Mouse (Mus musculus): ENCODE measurements around the gene Adap1. TPM values are rescaled to one million over a fixed set of nuclear protein-coding genes. Genes with fewer than 3 reads are reported as not detected.

Adap1 gene
- polyA plus RNA-seq, 1 experiment from 2014 or later, result 2.6 TPM

DNA sequence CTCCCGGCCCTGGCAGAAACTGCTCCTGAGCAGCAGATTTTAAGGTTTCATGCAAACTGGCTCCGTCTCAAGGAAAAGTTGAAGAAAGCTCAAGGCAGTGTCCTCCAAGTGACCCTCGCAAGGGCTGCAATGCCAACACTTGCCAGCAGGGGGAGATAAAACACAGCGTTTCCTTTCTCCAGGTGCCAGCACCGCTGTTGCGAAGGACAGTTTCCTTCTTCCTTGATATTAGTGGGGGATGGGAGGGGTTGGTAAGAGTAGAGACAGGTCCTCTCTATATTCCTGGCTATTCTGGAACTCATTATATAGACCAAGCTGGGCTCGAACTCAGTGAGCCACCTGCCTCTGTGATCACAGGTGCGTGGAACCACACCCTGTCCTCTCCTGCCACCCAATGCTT is 6.3 kb upstream of the Adap1 start:
- no peak overlapping the region for H3K4me3 ChIP-seq (replicated peaks; ENCODE audit: low read length)
- peak; percentile 12; the same call in 1 of the 2 replicates for ATAC-seq (ENCODE audit: insufficient read depth, low FRiP score)
- peak overlapping the region; percentile 92 for H3K27ac ChIP-seq (ENCODE audit: low read length)
- H3K27me3 ChIP-seq (ENCODE audit: control insufficient read depth, insufficient read depth, low read length), result no peaks in the 10 kb centered on the region
- H3K9ac ChIP-seq (ENCODE audit: low read length), result no peak overlapping the region
- 16% methylated on average over 8 of the region's 8 CpGs for WGBS
- H3K36me3 ChIP-seq (ENCODE audit: control insufficient read depth, insufficient read depth, low read length), result 0 out of 2 replicates have a peak, but pooled peaks cover 4% of the 10 kb centered on the region
- no peak overlapping the region for H3K4me2 ChIP-seq (ENCODE audit: low read depth, low read length)
- H3K4me1 ChIP-seq (ENCODE audit: control insufficient read depth, insufficient read depth, low read length), result peaks cover 4% of the 10 kb centered on the region; the same call in 1 of the 2 replicates
- no peaks in the 10 kb centered on the region for H3K9me3 ChIP-seq (replicated peaks; ENCODE audit: control insufficient read depth, low read length)

DNA sequence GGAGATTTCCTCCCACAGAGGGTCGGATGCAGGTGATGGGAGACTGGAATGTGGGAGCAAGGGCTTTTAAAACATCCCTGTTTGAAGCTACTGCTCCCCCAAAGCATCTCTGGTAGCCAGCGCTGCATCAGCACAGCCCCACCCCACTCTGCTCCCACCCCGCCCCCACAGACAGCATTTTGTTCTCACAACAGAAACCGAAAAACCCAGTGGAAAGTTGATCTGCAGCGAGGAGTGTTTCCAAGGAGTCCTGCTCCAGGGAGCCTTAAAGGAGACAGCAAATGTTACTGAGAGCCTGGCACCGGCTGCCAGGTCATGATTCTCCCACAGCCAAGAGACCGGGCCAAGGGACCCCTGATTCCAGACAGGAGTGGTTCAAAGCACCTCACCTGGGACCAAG is 5.3 kb upstream of the Adap1 start:
- H3K27me3 ChIP-seq (ENCODE audit: control insufficient read depth, insufficient read depth, low read length), result peaks cover 3% of the 10 kb centered on the region
- WGBS, result 62% methylated on average over 7 of the region's 7 CpGs
- H3K36me3 ChIP-seq (ENCODE audit: control insufficient read depth, insufficient read depth, low read length), result 0 out of 2 replicates have a peak, but pooled peaks cover 2% of the 10 kb centered on the region
- no peak overlapping the region for H3K9ac ChIP-seq (ENCODE audit: low read length)
- 0 out of 2 replicates have a peak overlapping the region, but pooled peaks have one; percentile 27 for H3K27ac ChIP-seq (ENCODE audit: low read length)
- peaks cover 5% of the 10 kb centered on the region for H3K4me1 ChIP-seq (ENCODE audit: control insufficient read depth, insufficient read depth, low read length)
- ATAC-seq (ENCODE audit: insufficient read depth, low FRiP score), result no peak
- no peak overlapping the region for H3K4me2 ChIP-seq (ENCODE audit: low read depth, low read length)
- H3K4me3 ChIP-seq (replicated peaks; ENCODE audit: low read length), result no peak overlapping the region
- H3K9me3 ChIP-seq (replicated peaks; ENCODE audit: control insufficient read depth, low read length), result no peaks in the 10 kb centered on the region

DNA sequence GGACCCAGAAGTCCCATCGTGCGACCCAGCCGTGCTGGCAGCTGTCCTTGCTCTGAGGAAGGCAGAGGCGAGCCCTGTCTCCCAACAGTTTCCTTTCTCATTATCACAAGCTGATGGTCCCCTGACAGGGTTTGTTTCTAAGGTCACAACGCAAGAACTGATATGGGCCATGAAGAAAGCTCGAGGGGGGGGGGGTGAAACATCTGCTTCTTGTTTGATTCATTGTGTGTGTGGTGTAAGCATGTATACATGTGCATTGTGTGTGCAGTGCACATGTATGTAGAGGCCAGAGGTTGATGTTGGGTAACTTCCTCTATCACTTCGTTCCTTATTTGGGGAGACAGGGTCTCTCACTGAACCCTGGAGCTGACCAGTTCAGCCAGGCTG is 2.2 kb upstream of the Adap1 start:
- no peak for ATAC-seq (ENCODE audit: insufficient read depth, low FRiP score)
- H3K9me3 ChIP-seq (replicated peaks; ENCODE audit: control insufficient read depth, low read length), result no peaks in the 10 kb centered on the region
- H3K27me3 ChIP-seq (ENCODE audit: control insufficient read depth, insufficient read depth, low read length), result peaks cover 18% of the 10 kb centered on the region
- no peak overlapping the region for H3K4me3 ChIP-seq (replicated peaks; ENCODE audit: low read length)
- H3K36me3 ChIP-seq (ENCODE audit: control insufficient read depth, insufficient read depth, low read length), result no peaks in the 10 kb centered on the region
- WGBS, result 71% methylated on average over 7 of the region's 7 CpGs
- 0 out of 2 replicates have a peak overlapping the region, but pooled peaks have one; percentile 14 for H3K9ac ChIP-seq (ENCODE audit: low read length)
- H3K27ac ChIP-seq (ENCODE audit: low read length), result no peak overlapping the region
- H3K4me1 ChIP-seq (ENCODE audit: control insufficient read depth, insufficient read depth, low read length), result peaks cover 23% of the 10 kb centered on the region
- H3K4me2 ChIP-seq (ENCODE audit: low read depth, low read length), result no peak overlapping the region

DNA sequence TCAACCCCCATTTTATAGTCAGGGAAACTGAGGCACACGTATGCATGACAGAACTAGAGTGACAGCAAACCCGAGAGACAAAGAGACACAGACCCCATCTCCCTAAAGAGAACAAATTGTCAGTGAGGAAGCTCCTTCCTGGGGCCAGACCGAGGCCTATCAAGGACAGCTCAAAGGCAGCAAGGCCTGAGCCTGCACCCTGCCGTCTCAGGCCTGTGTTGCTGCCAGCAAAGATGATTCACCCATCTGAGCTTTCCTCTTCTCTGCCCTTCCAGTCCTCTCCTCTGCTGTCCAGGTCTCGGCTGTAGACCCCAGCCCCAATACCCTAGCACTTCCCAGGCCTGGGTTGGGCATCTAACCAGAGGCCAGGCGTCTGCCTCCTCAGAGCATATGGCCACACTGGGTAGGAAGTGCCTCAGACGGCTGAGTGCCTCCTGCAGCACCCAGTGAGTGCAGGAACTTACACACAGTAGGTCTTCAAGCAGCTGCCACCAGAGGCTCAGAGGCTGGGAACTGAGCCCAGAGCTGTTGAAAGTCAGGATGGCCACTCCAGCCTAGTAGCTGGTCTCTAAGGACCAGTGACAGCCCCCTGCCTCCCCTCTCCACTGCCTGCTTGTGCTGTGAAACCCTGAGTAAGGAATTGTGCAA is 1.7 kb upstream of the Adap1 start:
- ATAC-seq (ENCODE audit: insufficient read depth, low FRiP score), result no peak
- Histone ChIP-seq H3K9ac (ENCODE audit: low read length) (peak overlapping the region; percentile 14; the same call in 1 of the 2 replicates), H3K27me3 (ENCODE audit: control insufficient read depth, insufficient read depth, low read length) (peaks cover 18% of the 10 kb centered on the region), H3K4me3 (replicated peaks; ENCODE audit: low read length) (no peak overlapping the region), H3K4me1 (ENCODE audit: control insufficient read depth, insufficient read depth, low read length) (peaks cover 23% of the 10 kb centered on the region), H3K36me3 (ENCODE audit: control insufficient read depth, insufficient read depth, low read length) (no peaks in the 10 kb centered on the region), H3K9me3 (replicated peaks; ENCODE audit: control insufficient read depth, low read length) (no peaks in the 10 kb centered on the region), H3K27ac (ENCODE audit: low read length) (no peak overlapping the region), H3K4me2 (ENCODE audit: low read depth, low read length) (no peak overlapping the region)
- WGBS, result 69% methylated on average over 7 of the region's 7 CpGs

DNA sequence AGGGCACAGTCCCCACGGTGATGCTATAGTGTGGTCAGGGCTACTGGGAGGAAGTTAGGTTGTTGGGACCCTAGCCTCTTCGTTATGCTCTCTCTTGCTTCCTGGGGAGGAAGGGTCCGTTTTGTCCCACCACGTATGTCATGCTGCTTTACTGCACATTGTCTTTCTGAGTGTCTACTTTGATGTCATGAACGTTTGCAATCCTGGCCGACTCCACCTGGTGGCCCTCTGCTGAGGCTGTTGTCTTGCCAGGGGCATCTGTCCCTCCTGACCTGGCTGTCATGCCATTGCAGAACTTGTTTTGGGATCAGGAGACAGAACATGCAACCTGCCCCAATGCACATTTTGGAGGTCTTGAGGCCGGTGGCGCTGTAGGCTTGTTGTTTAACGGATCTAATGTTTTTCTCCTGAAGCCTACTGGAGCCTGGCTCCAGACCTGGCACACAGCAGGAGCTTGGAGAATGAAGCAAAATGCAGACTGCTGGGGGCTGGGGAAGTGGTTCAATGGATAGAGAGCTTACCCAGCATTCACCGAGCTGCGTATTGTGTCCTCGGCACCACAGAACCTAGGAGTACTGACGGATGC is 782 bp upstream of the Adap1 start:
- no peak for ATAC-seq (ENCODE audit: insufficient read depth, low FRiP score)
- no peaks in the 10 kb centered on the region for H3K36me3 ChIP-seq (ENCODE audit: control insufficient read depth, insufficient read depth, low read length)
- no peak overlapping the region for H3K27ac ChIP-seq (ENCODE audit: low read length)
- peaks cover 19% of the 10 kb centered on the region for H3K4me1 ChIP-seq (ENCODE audit: control insufficient read depth, insufficient read depth, low read length)
- 68% methylated on average over 13 of the region's 13 CpGs for WGBS
- peaks cover 18% of the 10 kb centered on the region for H3K27me3 ChIP-seq (ENCODE audit: control insufficient read depth, insufficient read depth, low read length)
- no peaks in the 10 kb centered on the region for H3K9me3 ChIP-seq (replicated peaks; ENCODE audit: control insufficient read depth, low read length)
- H3K9ac ChIP-seq (ENCODE audit: low read length), result no peak overlapping the region
- no peak overlapping the region for H3K4me3 ChIP-seq (replicated peaks; ENCODE audit: low read length)
- H3K4me2 ChIP-seq (ENCODE audit: low read depth, low read length), result no peak overlapping the region

DNA sequence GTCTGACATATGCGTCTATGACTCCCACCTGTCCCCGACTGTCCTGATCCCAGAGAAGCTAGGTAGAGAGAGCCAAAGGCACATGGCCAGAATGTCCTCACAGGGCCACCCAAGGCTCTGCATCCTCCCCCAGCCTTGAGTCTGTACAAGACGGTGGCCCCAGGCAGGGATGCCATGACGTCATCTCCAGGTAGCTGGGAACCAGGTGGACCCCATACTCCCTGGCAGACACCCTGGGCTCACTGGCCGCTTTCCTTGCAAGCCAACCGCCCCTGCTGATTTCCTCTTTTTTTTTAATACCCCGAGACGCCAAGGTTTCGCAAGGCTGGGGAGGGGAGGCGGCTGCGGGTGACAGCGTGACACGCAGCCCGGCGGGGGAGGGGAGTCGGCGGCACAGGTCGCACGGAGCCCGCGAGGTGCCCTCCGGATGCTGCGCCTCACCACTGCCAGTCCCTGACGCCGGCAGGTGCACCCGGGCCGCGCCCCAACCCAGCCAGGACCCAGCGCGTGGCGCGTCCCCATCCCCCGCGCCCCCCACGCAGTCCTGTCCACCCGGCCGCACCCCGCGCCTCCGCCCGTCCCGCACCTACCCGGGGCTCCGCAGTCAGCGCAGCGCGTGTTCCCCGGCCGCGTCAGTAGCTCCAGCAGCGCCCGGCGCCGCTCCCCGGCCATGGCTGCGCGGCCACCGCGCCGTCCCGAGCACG is 579 bp downstream of the Adap1 start:
- Histone ChIP-seq H3K4me1 (ENCODE audit: control insufficient read depth, insufficient read depth, low read length) (peaks cover 19% of the 10 kb centered on the region), H3K4me3 (replicated peaks; ENCODE audit: low read length) (peak overlapping the region; percentile 69), H3K9me3 (replicated peaks; ENCODE audit: control insufficient read depth, low read length) (no peaks in the 10 kb centered on the region), H3K4me2 (ENCODE audit: low read depth, low read length) (peak overlapping the region; percentile 88), H3K27me3 (ENCODE audit: control insufficient read depth, insufficient read depth, low read length) (peaks cover 18% of the 10 kb centered on the region), H3K27ac (ENCODE audit: low read length) (peak overlapping the region; percentile 42; the same call in 1 of the 2 replicates), H3K36me3 (ENCODE audit: control insufficient read depth, insufficient read depth, low read length) (no peaks in the 10 kb centered on the region), H3K9ac (ENCODE audit: low read length) (peak overlapping the region; percentile 83)
- ATAC-seq (ENCODE audit: insufficient read depth, low FRiP score), result peak; percentile 39; the same call in 1 of the 2 replicates
- WGBS, result 2% methylated on average over 46 of the region's 62 CpGs

DNA sequence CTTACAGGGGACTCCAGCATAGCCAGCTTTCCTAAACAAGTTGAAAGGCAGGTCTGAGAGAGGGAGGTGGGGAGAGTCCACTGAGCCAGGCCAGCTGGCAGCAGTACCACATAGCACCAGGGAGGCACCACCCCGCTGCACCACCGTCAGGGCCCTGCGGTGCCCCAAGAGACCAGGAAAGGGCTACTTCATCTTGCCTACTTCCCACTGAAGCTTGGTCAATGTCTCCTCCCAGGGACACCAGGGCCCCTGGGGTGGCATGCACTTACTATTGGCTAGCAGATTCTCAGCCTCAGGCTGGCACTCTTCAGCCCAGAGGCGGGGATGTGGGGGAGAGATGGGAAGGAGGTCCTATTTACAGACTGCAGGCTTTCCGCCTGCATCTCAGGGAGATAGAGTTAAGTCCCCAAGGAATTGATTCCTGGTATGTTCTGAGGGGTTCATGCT is 1.4 kb downstream of the Adap1 start:
- ATAC-seq (ENCODE audit: insufficient read depth, low FRiP score), result 0 out of 2 replicates have a peak, but pooled peaks have one; percentile 35
- Histone ChIP-seq H3K4me2 (ENCODE audit: low read depth, low read length) (peak overlapping the region; percentile 88), H3K36me3 (ENCODE audit: control insufficient read depth, insufficient read depth, low read length) (no peaks in the 10 kb centered on the region), H3K9ac (ENCODE audit: low read length) (peak overlapping the region; percentile 83), H3K27me3 (ENCODE audit: control insufficient read depth, insufficient read depth, low read length) (peaks cover 18% of the 10 kb centered on the region), H3K4me3 (replicated peaks; ENCODE audit: low read length) (peak overlapping the region; percentile 69), H3K9me3 (replicated peaks; ENCODE audit: control insufficient read depth, low read length) (no peaks in the 10 kb centered on the region), H3K27ac (ENCODE audit: low read length) (peak overlapping the region; percentile 42; the same call in 1 of the 2 replicates), H3K4me1 (ENCODE audit: control insufficient read depth, insufficient read depth, low read length) (peaks cover 19% of the 10 kb centered on the region)
- WGBS, result 47% methylated on average over 5 of the region's 5 CpGs

DNA sequence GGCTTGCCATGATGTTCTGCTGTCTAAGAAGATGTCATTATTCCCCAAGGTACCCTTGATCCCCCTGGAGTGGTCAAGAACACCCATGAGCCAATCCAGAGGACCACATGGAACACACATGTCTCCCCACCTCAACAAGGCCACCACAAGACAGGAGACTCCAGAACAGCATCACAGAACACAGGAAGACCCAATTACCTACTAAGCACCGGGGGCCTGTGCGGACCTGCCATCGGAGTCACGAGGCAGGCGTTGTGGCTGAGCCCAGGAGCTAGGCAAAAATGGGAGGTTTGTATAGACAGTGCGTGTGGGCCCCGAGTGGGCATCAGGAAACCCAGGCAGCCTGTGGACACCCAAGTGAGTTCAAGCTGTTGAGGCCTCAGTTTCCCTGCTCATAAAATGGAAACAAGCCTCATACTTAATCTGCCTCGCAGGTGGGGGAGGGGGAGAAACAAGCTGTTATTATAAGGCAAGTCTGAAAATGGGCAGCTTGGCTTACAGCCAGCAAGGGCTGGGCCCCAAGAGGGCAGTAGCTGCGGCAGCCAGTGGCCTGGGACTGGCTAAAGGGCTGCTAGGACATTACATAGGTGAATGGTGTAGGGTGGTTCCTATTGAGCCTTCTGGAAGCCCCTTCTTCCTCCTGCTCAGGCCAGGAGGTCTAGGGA is 2.0 kb downstream of the Adap1 start:
- ATAC-seq (ENCODE audit: insufficient read depth, low FRiP score), result 0 out of 2 replicates have a peak, but pooled peaks have one; percentile 1
- H3K27ac ChIP-seq (ENCODE audit: low read length), result no peak overlapping the region
- H3K27me3 ChIP-seq (ENCODE audit: control insufficient read depth, insufficient read depth, low read length), result peaks cover 18% of the 10 kb centered on the region
- peak overlapping the region; percentile 83 for H3K9ac ChIP-seq (ENCODE audit: low read length)
- no peaks in the 10 kb centered on the region for H3K9me3 ChIP-seq (replicated peaks; ENCODE audit: control insufficient read depth, low read length)
- WGBS, result 73% methylated on average over 9 of the region's 9 CpGs
- H3K4me1 ChIP-seq (ENCODE audit: control insufficient read depth, insufficient read depth, low read length), result peaks cover 21% of the 10 kb centered on the region
- no peaks in the 10 kb centered on the region for H3K36me3 ChIP-seq (ENCODE audit: control insufficient read depth, insufficient read depth, low read length)
- H3K4me3 ChIP-seq (replicated peaks; ENCODE audit: low read length), result no peak overlapping the region
- peak overlapping the region; percentile 88 for H3K4me2 ChIP-seq (ENCODE audit: low read depth, low read length)

All from stomach, embryonic 16.5 days (tissue).